Mouse (Mus musculus) stomach, embryonic 14.5 days (tissue): ENCODE results near the gene Slc43a1. TPM values are rescaled to one million over a fixed set of nuclear protein-coding genes. Genes with fewer than 3 reads are reported as not detected.

ENCODE experiments used
- ATAC-seq: fragments of 200-750 bp; cut with Nextera tagmentation; 2 replicates; pipeline ENCODE4 v1.8.0; 2017; ENCODE audit warnings: low read depth, moderate TSS enrichment; ENCODE audit not compliant: insufficient number of reproducible peaks, insufficient read depth, low FRiP score
- H3K27ac ChIP-seq: fragments of 300-500 bp; sonication (generic); 2 replicates; pipeline ENCODE4 v1.5.1; 2014; ENCODE audit warnings: mild to moderate bottlenecking, low read length, moderate library complexity, mixed read lengths
- H3K27me3 ChIP-seq: fragments of 300-500 bp; sonication (generic); 2 replicates; pipeline ENCODE4 v1.6.1; 2014; ENCODE audit warnings: low read length, control low read depth, mixed read lengths; ENCODE audit not compliant: control insufficient read depth, insufficient read depth
- H3K36me3 ChIP-seq: fragments of 300-500 bp; sonication (generic); 2 replicates; pipeline ENCODE4 v1.6.1; 2014; ENCODE audit warnings: mild to moderate bottlenecking, control low read depth, low read length, moderate library complexity, mixed read lengths; ENCODE audit not compliant: control insufficient read depth, insufficient read depth
- H3K4me1 ChIP-seq: fragments of 300-500 bp; sonication (generic); 2 replicates; pipeline ENCODE4 v1.6.1; 2014; ENCODE audit warnings: low read length, control low read depth, mixed read lengths; ENCODE audit not compliant: control insufficient read depth, insufficient read depth
- H3K4me2 ChIP-seq: fragments of 300-500 bp; sonication (generic); replicated peaks from 2 replicates; pipeline ENCODE4 v1.6.1; 2014; ENCODE audit warnings: low read depth, low read length, control low read depth
- H3K4me3 ChIP-seq: fragments of 300-500 bp; sonication (generic); 2 replicates; pipeline ENCODE4 v1.5.1; 2014; ENCODE audit warnings: low read depth, low read length, control low read depth
- H3K9ac ChIP-seq: fragments of 300-500 bp; sonication (generic); replicated peaks from 2 replicates; pipeline ENCODE4 v1.6.1; 2014; ENCODE audit warnings: low read depth, mild to moderate bottlenecking, control low read depth, low read length, moderate library complexity, mixed read lengths
- H3K9me3 ChIP-seq: fragments of 300-500 bp; sonication (generic); 2 replicates; pipeline ENCODE4 v1.6.1; 2016; ENCODE audit warnings: low read depth, low read length, control low read depth; ENCODE audit not compliant: control insufficient read depth
- WGBS: fragments of 180-500 bp; shearing (Covaris S2); extraction: QIAGEN DNeasy Blood & Tissue Kit; methylation state at CpG from one replicate; pipeline ENCODE4 v1.1.7; 2014; 5-methylcytosine and 5-hydroxymethylcytosine counted together
- polyA plus RNA-seq: library from polyadenylated mRNA; unstranded; fragments of >200 nt; fragmentation: Nextera tagmentation; extraction: Ambion mirVana; gene quantifications from 2 replicates; pipeline ENCODE4 v1.2.1, GENCODE M21; 2014

Gene Slc43a1
- 19.8 and 21.1 TPM in 2 replicates for polyA plus RNA-seq

DNA sequence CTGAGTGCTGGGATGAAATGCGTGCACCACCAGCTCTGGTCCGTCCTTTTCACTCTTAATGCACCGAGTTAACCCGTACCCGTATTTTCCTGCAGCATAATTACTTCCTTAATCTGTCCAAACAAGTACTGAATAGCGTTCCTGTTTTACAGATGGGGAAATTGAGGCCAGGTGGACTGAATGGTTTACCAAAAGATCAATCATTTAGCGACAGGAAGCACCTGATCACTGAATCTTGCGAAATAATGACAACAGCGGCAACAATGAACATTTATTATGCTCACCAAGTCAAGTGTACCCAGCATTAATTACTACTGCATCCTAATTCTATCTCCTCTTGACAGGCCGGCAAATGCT lies at the start of gene Slc43a1:
Gene Slc43a1, plus strand, starts transcription at position 258 of the 357 bp plus-strand sequence.
- no peaks in the 10 kb centered on the region for H3K9me3 ChIP-seq
- peaks cover 16% of the 10 kb centered on the region; the same call in 1 of the 2 replicates for H3K4me1 ChIP-seq
- H3K36me3 ChIP-seq = no peaks in the 10 kb centered on the region
- H3K27me3 ChIP-seq = no peaks in the 10 kb centered on the region
- H3K4me3 ChIP-seq = peak within 1 kb of the TSS; percentile 58
- H3K4me2 ChIP-seq = peak within 1 kb of the TSS; percentile 96
- H3K27ac ChIP-seq = peak within 1 kb of the TSS; percentile 92
- 23% methylated on average over 10 of the region's 10 CpGs for WGBS
- peak within 1 kb of the TSS; percentile 74 for H3K9ac ChIP-seq
- ATAC-seq = no peak

- H3K4me1 ChIP-seq = no peaks in the 10 kb centered on the region
- H3K36me3 ChIP-seq = no peaks in the 10 kb centered on the region
- no peak overlapping the region for H3K27ac ChIP-seq
- ATAC-seq = no peak
- no peak overlapping the region for H3K4me3 ChIP-seq
- H3K9me3 ChIP-seq = no peaks in the 10 kb centered on the region; the same call in 1 of the 2 replicates
- WGBS = 56% methylated on average over 9 of the region's 9 CpGs
- H3K9ac ChIP-seq = no peak overlapping the region
- H3K27me3 ChIP-seq = no peaks in the 10 kb centered on the region
- H3K4me2 ChIP-seq = no peak overlapping the region
Observed at GRCm38 (mm10) chr2:84790418-84790817, 48.2 kb upstream of the Slc43a1 start.

DNA sequence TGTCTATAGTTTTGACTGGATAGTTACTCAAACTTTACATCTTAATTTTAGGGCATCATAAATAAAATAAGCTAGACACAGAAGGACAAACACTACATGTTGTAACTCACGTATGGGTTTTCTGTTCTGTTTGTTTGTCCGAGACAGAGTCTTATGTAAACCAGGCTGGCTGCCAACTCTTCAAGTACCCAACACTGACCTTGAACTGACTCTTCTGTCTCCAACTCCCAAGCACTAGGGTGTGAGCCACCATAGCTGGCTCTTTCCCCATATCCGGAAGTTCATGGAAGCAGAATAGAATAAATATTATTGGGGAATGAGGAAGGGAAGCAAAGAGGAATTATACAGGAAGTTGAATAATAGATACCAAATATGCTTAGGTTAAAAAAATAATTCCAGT lies 46.1 kb upstream of the Slc43a1 start:
- Histone ChIP-seq H3K9me3 (no peaks in the 10 kb centered on the region; the same call in 1 of the 2 replicates), H3K27me3 (no peaks in the 10 kb centered on the region), H3K27ac (no peak overlapping the region), H3K4me3 (no peak overlapping the region), H3K4me1 (no peaks in the 10 kb centered on the region), H3K36me3 (no peaks in the 10 kb centered on the region), H3K4me2 (no peak overlapping the region), H3K9ac (no peak overlapping the region)
- WGBS = 69% methylated on average over 3 of the region's 3 CpGs
- no peak for ATAC-seq

DNA sequence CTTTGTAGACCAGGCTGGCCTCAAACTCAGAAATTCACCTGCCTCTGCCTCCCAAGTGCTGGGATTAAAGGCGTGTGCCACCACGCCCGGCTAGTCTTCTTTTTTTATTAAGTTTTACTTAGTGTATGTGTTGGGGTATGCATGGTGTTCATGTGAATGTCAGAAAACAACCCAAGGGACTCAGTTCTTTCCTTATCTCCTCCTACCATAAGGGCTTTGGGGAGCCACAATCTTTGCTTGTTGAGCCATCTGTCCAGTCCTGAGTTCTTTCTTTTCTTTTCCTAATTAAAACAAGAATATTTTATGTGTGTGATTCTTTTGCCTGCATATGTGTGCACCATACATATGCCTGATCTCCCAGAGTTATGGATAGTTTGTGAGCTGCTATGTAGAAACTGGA lies 45.5 kb upstream of the Slc43a1 start:
- Histone ChIP-seq H3K27me3 (no peaks in the 10 kb centered on the region), H3K9me3 (no peaks in the 10 kb centered on the region; the same call in 1 of the 2 replicates), H3K4me3 (no peak overlapping the region), H3K36me3 (no peaks in the 10 kb centered on the region), H3K4me1 (no peaks in the 10 kb centered on the region), H3K27ac (no peak overlapping the region), H3K9ac (no peak overlapping the region), H3K4me2 (no peak overlapping the region)
- 88% methylated on average over 3 of the region's 3 CpGs for WGBS
- ATAC-seq = no peak

GRCm38 (mm10) chr2:84793871-84794270 lies 44.8 kb upstream of the Slc43a1 start:
- Histone ChIP-seq H3K4me2 (no peak overlapping the region), H3K27me3 (no peaks in the 10 kb centered on the region), H3K27ac (no peak overlapping the region), H3K4me1 (no peaks in the 10 kb centered on the region), H3K9ac (no peak overlapping the region), H3K4me3 (no peak overlapping the region), H3K9me3 (no peaks in the 10 kb centered on the region; the same call in 1 of the 2 replicates), H3K36me3 (no peaks in the 10 kb centered on the region)
- ATAC-seq = no peak
- WGBS = 93% methylated on average over 3 of the region's 3 CpGs

DNA sequence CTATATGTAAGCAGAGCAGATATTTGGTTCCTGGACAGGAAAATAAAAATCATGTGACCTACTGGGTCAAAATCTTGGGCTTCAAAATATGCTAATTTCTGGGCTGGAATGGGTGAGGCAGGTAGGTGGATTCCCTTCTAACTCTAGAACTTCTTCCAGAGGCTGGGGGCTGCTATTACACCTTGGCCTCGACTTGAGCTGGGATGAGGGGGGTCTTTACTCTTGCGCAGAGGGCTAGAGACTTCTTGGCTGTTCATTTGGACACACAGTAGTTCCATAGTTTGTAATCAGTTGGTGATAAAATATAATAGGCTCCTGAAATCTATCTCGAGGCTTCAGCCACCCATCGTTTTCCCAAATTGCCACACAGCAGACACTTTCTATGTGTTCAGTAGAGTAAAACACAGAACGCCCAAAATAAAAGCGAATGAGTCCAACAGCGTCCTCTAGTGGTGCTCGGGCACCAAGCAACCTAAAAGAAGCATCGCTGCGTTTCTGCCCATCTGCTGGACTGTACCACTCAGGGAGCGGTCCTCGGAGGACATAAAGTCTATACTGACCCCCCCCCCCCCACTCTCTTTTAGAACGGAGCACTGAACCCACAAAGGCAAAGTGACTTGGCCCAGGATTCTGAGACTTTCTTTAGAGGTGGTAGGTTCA lies 40.7 kb upstream of the Slc43a1 start:
- 9% methylated on average over 13 of the region's 13 CpGs for WGBS
- no peaks in the 10 kb centered on the region for H3K36me3 ChIP-seq
- peak overlapping the region; percentile 94 for H3K4me2 ChIP-seq
- no peaks in the 10 kb centered on the region for H3K27me3 ChIP-seq
- H3K4me1 ChIP-seq = no peaks in the 10 kb centered on the region
- no peak overlapping the region; the same call in 1 of the 2 replicates for H3K9ac ChIP-seq
- ATAC-seq = peak; percentile 62; the same call in 1 of the 2 replicates
- H3K9me3 ChIP-seq = no peaks in the 10 kb centered on the region; the same call in 1 of the 2 replicates
- H3K4me3 ChIP-seq = peak overlapping the region; percentile 64
- H3K27ac ChIP-seq = peak overlapping the region; percentile 55

DNA sequence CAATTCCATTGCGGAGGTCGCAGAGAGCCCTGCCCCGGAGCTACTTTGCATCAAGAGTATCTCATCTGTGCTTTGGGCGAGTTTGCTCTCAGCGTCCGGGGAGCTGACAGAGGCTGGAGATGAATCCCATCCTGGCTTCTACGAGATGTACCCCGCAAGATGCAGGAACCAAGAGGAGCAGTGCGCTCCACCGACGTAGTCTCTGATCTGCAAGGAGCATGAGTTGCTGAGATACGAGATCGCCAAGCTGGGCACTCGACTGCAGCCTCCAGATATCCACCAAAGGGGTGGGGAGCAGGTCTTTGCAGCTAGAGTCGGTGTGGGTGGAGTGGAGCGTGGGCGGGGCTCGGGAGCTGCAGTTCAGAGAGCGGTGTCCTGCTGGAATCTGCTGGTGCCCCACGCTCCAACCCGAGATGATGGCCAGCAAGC lies 40.1 kb upstream of the Slc43a1 start, which contains the start of gene Ube2l6:
Gene Ube2l6, plus strand, starts transcription at position 336 of the 429 bp plus-strand sequence.
- Histone ChIP-seq H3K27me3 (no peaks in the 10 kb centered on the region), H3K4me3 (peak within 1 kb of the TSS; percentile 64), H3K36me3 (no peaks in the 10 kb centered on the region), H3K9ac (no peak within 1 kb of the TSS; the same call in 1 of the 2 replicates), H3K4me1 (no peaks in the 10 kb centered on the region), H3K9me3 (no peaks in the 10 kb centered on the region; the same call in 1 of the 2 replicates), H3K27ac (peak within 1 kb of the TSS; percentile 55), H3K4me2 (peak within 1 kb of the TSS; percentile 94)
- under 1% methylated on average over 21 of the region's 21 CpGs for WGBS
- peak; percentile 81; the same call in 1 of the 2 replicates for ATAC-seq

- Histone ChIP-seq H3K27ac (peak overlapping the region; percentile 55), H3K36me3 (no peaks in the 10 kb centered on the region), H3K4me3 (peak overlapping the region; percentile 64), H3K4me1 (no peaks in the 10 kb centered on the region), H3K9ac (no peak overlapping the region; the same call in 1 of the 2 replicates), H3K9me3 (no peaks in the 10 kb centered on the region; the same call in 1 of the 2 replicates), H3K27me3 (no peaks in the 10 kb centered on the region), H3K4me2 (peak overlapping the region; percentile 94)
- ATAC-seq = peak; percentile 47; the same call in 1 of the 2 replicates
- under 1% methylated on average over 16 of the region's 16 CpGs for WGBS
Observed at GRCm38 (mm10) chr2:84799041-84799561, 39.5 kb upstream of the Slc43a1 start.
